Comparison of ENCODE assay signal across 8 mouse cellular contexts in the genomic region with DNA sequence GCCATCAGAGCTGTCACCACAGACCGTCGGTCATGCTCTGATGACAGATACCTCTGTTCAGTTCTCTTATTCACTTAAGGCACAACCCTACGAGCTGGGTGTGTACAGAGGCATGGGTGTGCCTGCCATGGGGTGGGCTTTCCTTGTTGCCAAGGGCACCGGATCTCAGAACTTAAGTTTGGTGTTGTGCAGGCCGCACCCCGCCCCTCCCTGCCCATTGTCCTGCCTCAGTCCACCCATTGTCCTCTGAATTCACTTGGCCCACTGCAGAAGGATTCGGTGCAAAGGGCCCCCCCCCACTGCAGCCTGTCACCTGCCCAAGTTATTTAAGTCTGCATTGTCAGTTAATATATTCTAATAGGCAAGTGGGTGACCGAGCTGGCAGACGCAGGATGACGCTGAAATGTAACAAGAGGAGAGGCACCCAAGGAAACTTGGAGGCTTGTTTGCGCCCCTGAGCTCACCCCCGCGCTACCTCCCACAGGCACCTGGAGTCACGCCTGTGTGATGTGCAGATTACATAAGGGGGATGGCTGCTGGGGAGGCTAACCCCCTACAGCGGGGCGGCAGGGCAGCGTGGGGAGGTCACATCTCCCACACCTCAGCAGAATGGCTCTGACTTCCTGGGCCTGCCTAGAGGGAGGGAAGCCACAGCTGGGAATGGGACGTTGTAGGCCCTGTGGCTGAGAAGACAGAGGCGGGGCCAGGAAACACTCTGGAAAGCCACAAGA. TPM values are rescaled to one million over a fixed set of nuclear protein-coding genes. Genes with fewer than 3 reads are reported as not detected.
DNase-seq lines count a peak whose midpoint lies in the region; ATAC-seq lines count a peak whose summit lies in the region.
"Had no signal": no experiment of that assay in that cellular context is flagged by ENCODE, and none has a peak within 500 bp of the region (broad histone marks: within the 10 kb centered on the region; RNA-seq: fewer than 3 reads in every experiment).

No protein-coding gene starts in this region.

- no peak for DNase-seq in forebrain, embryonic 14.5 days (ENCODE audit: low spot score)
- DNase-seq in kidney, postnatal 10 days = peak; percentile 52
- peak; percentile 55 to 66 for DNase-seq in right cerebral cortex, postnatal 36 days (ENCODE audit: low spot score in 2 of 2)
- DNase-seq in heart, postnatal 14 days = no peak
- DNase-seq in gastrocnemius, postnatal 36 days = no peak

- peak overlapping the region; percentile 82 for H3K27ac ChIP-seq in forebrain, embryonic 14.5 days (ENCODE audit: low read depth, low read length)

- H3K4me1 ChIP-seq in megakaryocyte, embryonic 14.5 days = peaks cover 95% of the 10 kb centered on the region
- peaks cover 33% of the 10 kb centered on the region for H3K4me1 ChIP-seq in forebrain, embryonic 14.5 days (ENCODE audit: control insufficient read depth, insufficient read depth, low read length)

- ATAC-seq in megakaryocyte, adult 5-6 weeks (ENCODE audit: poor library complexity, severe bottlenecking) = no peak
- no peak for ATAC-seq in forebrain, embryonic 14.5 days
- ATAC-seq: activated CD4-positive, CD25-positive, alpha-beta regulatory T cell, adult 4 months had no signal

- 63% methylated on average over 19 of the region's 19 CpGs for WGBS in forebrain, embryonic 14.5 days

- H3K27me3 ChIP-seq in megakaryocyte, embryonic 14.5 days (replicated peaks) = peaks cover 30% of the 10 kb centered on the region
- H3K27me3 ChIP-seq in forebrain, embryonic 14.5 days (replicated peaks; ENCODE audit: control insufficient read depth, insufficient read depth, low read length) = no peaks in the 10 kb centered on the region

- no peak overlapping the region for H3K9ac ChIP-seq in forebrain, embryonic 14.5 days (ENCODE audit: low read length)

- H3K9me3 ChIP-seq in megakaryocyte, embryonic 14.5 days = no peaks in the 10 kb centered on the region
- H3K9me3 ChIP-seq in forebrain, embryonic 14.5 days (replicated peaks; ENCODE audit: control insufficient read depth, low read length) = no peaks in the 10 kb centered on the region

- H3K36me3 ChIP-seq in megakaryocyte, embryonic 14.5 days (replicated peaks; ENCODE audit: low read length) = peaks cover 35% of the 10 kb centered on the region
- no peaks in the 10 kb centered on the region for H3K36me3 ChIP-seq in forebrain, embryonic 14.5 days (ENCODE audit: control insufficient read depth, insufficient read depth, low read length)

- peak overlapping the region; percentile 12; the same call in 1 of the 2 replicates for H3K4me2 ChIP-seq in forebrain, embryonic 14.5 days (ENCODE audit: low read length)

- intact Hi-C loops in heart, postnatal 14 days (cut with DNase I) = no loop called here
- intact Hi-C loops in gastrocnemius, postnatal 36 days (cut with DNase I) = no loop called here

- H3K4me3 ChIP-seq in megakaryocyte, embryonic 14.5 days (replicated peaks) = peak overlapping the region; percentile 82
- no peak overlapping the region for H3K4me3 ChIP-seq in forebrain, embryonic 14.5 days (ENCODE audit: low read depth, low read length)

RNA-seq across cellular contexts. Expression of gene Baiap2, which starts 4.6 kb away (rescaled TPM):
- polyA plus RNA-seq in megakaryocyte, embryonic 14.5 days (2012; ENCODE audit: insufficient read depth, low replicate concordance) = 37.8 and 62.9 TPM in 2 replicates
- 6.2 TPM in 2 replicates for total RNA-seq in megakaryocyte, adult 5-6 weeks (2015)
- 6.2 and 6.9 TPM in 2 replicates for total RNA-seq in megakaryocyte, adult 5-6 weeks (2017)
- 18.7 and 25.2 TPM in 2 replicates for polyA plus RNA-seq in forebrain, embryonic 14.5 days (2014; fragmentation: Nextera tagmentation; extraction: Ambion mirVana)
- total RNA-seq in heart, postnatal 14 days (2021) = 10 to 100 TPM in 1 of 2 experiments, 1 to 10 TPM in 1; 9.2 to 10.3 TPM
- total RNA-seq in gastrocnemius, postnatal 36 days (2021) = 1 to 10 TPM; 1.8 to 2.6 TPM

RNA-seq across cellular contexts. Expression of gene Chmp6, which starts 24.7 kb away (rescaled TPM):
- 58.8 and 62.5 TPM in 2 replicates for polyA plus RNA-seq in megakaryocyte, embryonic 14.5 days (2012; ENCODE audit: insufficient read depth, low replicate concordance)
- 20.7 and 21.7 TPM in 2 replicates for total RNA-seq in megakaryocyte, adult 5-6 weeks (2015)
- 54.8 and 79.3 TPM in 2 replicates for total RNA-seq in megakaryocyte, adult 5-6 weeks (2017)
- 90.0 and 92.7 TPM in 2 replicates for polyA plus RNA-seq in forebrain, embryonic 14.5 days (2014; fragmentation: Nextera tagmentation; extraction: Ambion mirVana)
- 10 to 100 TPM; 28.2 to 30.3 TPM for total RNA-seq in heart, postnatal 14 days (2021)
- total RNA-seq in gastrocnemius, postnatal 36 days (2021) = 10 to 100 TPM; 23.6 to 28.6 TPM

Comparison
In these comparisons a context has a peak if more than half of its experiments do, and no peak if none do; other contexts are left out.
1. DNase-seq: peak in kidney, postnatal 10 days (single experiment) and right cerebral cortex, postnatal 36 days (2 of 2); none in forebrain, embryonic 14.5 days (single experiment), heart, postnatal 14 days (0 of 2) and gastrocnemius, postnatal 36 days (0 of 2).